Mouse (Mus musculus): Measurements from ENCODE around the gene Auts2.

DNA sequence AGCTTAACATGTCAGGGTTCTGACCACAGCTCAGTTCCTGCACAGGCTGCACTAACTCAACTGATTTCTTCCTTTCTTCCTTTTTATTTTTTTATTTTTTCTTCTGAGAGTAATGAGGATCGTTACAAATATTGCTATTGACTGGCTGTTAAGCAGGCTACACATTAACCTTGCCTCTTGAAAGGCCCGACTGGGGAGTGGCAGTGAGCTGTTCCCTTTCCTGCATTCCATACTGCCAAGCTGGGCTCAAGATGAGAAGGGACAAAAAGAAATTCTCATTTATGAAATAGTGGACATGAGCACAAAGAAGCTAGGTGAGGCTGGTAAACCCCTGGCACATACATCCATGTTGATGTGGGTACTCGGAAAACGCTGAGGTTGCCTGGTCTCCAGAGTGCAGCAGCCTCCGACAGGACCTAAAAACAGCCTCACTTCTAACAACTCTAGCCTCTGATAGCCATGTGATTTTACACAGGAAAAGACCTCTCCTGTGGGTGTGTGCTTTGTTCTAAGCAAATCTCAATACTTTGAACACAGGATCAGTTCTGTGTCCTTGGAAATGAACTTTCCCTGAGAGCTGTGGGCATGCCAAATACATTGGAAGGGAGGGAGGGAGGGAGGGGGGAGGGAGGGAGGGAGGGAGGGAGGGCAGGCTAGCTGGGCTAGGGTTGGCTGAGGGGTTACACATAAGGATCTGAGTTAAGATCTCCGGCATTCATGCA, 707.0 kb downstream of the Auts2 start:
- TF ChIP-seq CTCF (IDR thresholded peaks at IDR 0.05; ENCODE audit: extremely low read depth, insufficient read length, insufficient replicate concordance, low read depth, low read length): no peak
- no peak for TF ChIP-seq POLR2A (IDR thresholded peaks at IDR 0.05; ENCODE audit: low read depth, low read length)

Data from small intestine, adult 2 months (tissue).